Comparison of ENCODE assay signal across 14 mouse cellular contexts in genomic region chr5:148616426-148616825, GRCm38 (mm10).
A peak's percentile ranks its signal among the peaks of the same experiment; 100 is the strongest.
DNase-seq lines count a peak whose midpoint lies in the region; ATAC-seq lines count a peak whose summit lies in the region.
"Had no signal": no experiment of that assay in that cellular context is flagged by ENCODE, and none has a peak within 500 bp of the region (broad histone marks: within the 10 kb centered on the region; RNA-seq: fewer than 3 reads in every experiment).

No protein-coding gene starts in this region.

- H3K4me1 ChIP-seq in forebrain, embryonic 14.5 days (ENCODE audit: control insufficient read depth, insufficient read depth, low read length): peaks cover 16% of the 10 kb centered on the region
- H3K4me1 ChIP-seq in hindbrain, embryonic 13.5 days (replicated peaks): peaks cover 25% of the 10 kb centered on the region
- peaks cover 21% of the 10 kb centered on the region for H3K4me1 ChIP-seq in midbrain, embryonic 13.5 days (replicated peaks)

- DNase-seq in left cerebral cortex, postnatal 4 days: peak; percentile 38
- no peak for DNase-seq in left cerebral cortex, postnatal 14 days (ENCODE audit: low spot score in 2 of 2)
- DNase-seq in forebrain, embryonic 14.5 days (ENCODE audit: low spot score): no peak
- DNase-seq in right cerebral cortex, postnatal 14 days: no peak
- no peak for DNase-seq in gastrocnemius, postnatal 10 days
- DNase-seq: adrenal gland, postnatal 36 days; kidney, adult 11 months; thymus, postnatal 4 days had no signal

- H3K9ac ChIP-seq in forebrain, embryonic 14.5 days (ENCODE audit: low read length): no peak overlapping the region
- no peak overlapping the region for H3K9ac ChIP-seq in hindbrain, embryonic 13.5 days
- no peak overlapping the region for H3K9ac ChIP-seq in midbrain, embryonic 13.5 days (replicated peaks)
- H3K9ac ChIP-seq: heart, embryonic 15.5 days; liver, embryonic 14.5 days had no signal

- no peaks in the 10 kb centered on the region for H3K36me3 ChIP-seq in forebrain, embryonic 14.5 days (ENCODE audit: control insufficient read depth, insufficient read depth, low read length)
- H3K36me3 ChIP-seq in hindbrain, embryonic 13.5 days: no peaks in the 10 kb centered on the region
- no peaks in the 10 kb centered on the region for H3K36me3 ChIP-seq in midbrain, embryonic 13.5 days
- H3K36me3 ChIP-seq: heart, embryonic 15.5 days had no signal

- no peak for ATAC-seq in forebrain, embryonic 14.5 days
- ATAC-seq in hindbrain, embryonic 13.5 days (ENCODE audit: low FRiP score): peak; percentile 27; the same call in 1 of the 2 replicates
- ATAC-seq in midbrain, embryonic 13.5 days: peak; percentile 53; the same call in 1 of the 2 replicates
- no peak for ATAC-seq in monocyte, adult 5-6 weeks (replicated peaks; ENCODE audit: insufficient number of reproducible peaks, low FRiP score, low TSS enrichment, poor library complexity, severe bottlenecking)
- ATAC-seq: activated CD4-positive, CD25-positive, alpha-beta regulatory T cell, adult 4 months had no signal

- intact Hi-C loops in left cerebral cortex, postnatal 4 days (cut with DNase I): no loop called here
- intact Hi-C loops in left cerebral cortex, postnatal 14 days (cut with DNase I): no loop called here

- no peak overlapping the region for H3K4me2 ChIP-seq in forebrain, embryonic 14.5 days (ENCODE audit: low read length)
- H3K4me2 ChIP-seq in hindbrain, embryonic 13.5 days: no peak overlapping the region
- no peak overlapping the region for H3K4me2 ChIP-seq in midbrain, embryonic 13.5 days (replicated peaks)
- H3K4me2 ChIP-seq: heart, embryonic 15.5 days had no signal

- no peak overlapping the region for H3K4me3 ChIP-seq in forebrain, embryonic 14.5 days (ENCODE audit: low read depth, low read length)
- no peak overlapping the region for H3K4me3 ChIP-seq in hindbrain, embryonic 13.5 days
- H3K4me3 ChIP-seq in midbrain, embryonic 13.5 days (replicated peaks): no peak overlapping the region
- H3K4me3 ChIP-seq: heart, embryonic 15.5 days had no signal

- 91% methylated on average over 3 of the region's 3 CpGs for WGBS in forebrain, embryonic 14.5 days
- WGBS in hindbrain, embryonic 13.5 days: 79% methylated on average over 3 of the region's 3 CpGs
- 85% methylated on average over 3 of the region's 3 CpGs for WGBS in midbrain, embryonic 13.5 days

- peak overlapping the region; percentile 66 for H3K27ac ChIP-seq in forebrain, embryonic 14.5 days (ENCODE audit: low read depth, low read length)
- peak overlapping the region; percentile 83 for H3K27ac ChIP-seq in hindbrain, embryonic 13.5 days
- peak overlapping the region; percentile 62 for H3K27ac ChIP-seq in midbrain, embryonic 13.5 days
- H3K27ac ChIP-seq: heart, embryonic 15.5 days; liver, embryonic 14.5 days had no signal

- H3K27me3 ChIP-seq in forebrain, embryonic 14.5 days (replicated peaks; ENCODE audit: control insufficient read depth, insufficient read depth, low read length): no peaks in the 10 kb centered on the region
- H3K27me3 ChIP-seq in hindbrain, embryonic 13.5 days: no peaks in the 10 kb centered on the region
- no peaks in the 10 kb centered on the region for H3K27me3 ChIP-seq in midbrain, embryonic 13.5 days
- H3K27me3 ChIP-seq: heart, embryonic 15.5 days had no signal

- H3K9me3 ChIP-seq in forebrain, embryonic 14.5 days (replicated peaks; ENCODE audit: control insufficient read depth, low read length): 0 out of 2 replicates have a peak, but pooled peaks cover 2% of the 10 kb centered on the region
- no peaks in the 10 kb centered on the region for H3K9me3 ChIP-seq in hindbrain, embryonic 13.5 days
- no peaks in the 10 kb centered on the region; the same call in 1 of the 2 replicates for H3K9me3 ChIP-seq in midbrain, embryonic 13.5 days
- H3K9me3 ChIP-seq: heart, embryonic 15.5 days had no signal

Comparison
In these comparisons a context has a peak if more than half of its experiments do, and no peak if none do; other contexts are left out.
1. ATAC-seq: peak in hindbrain, embryonic 13.5 days (single experiment) and midbrain, embryonic 13.5 days (single experiment); none in forebrain, embryonic 14.5 days (single experiment) and monocyte, adult 5-6 weeks (single experiment).
2. Peak in every context shown above with its lines, with median percentiles within 50 percentile points of each other: H3K27ac ChIP-seq.